Mouse (Mus musculus) forebrain, postnatal 0 days (tissue): ENCODE data around the gene Nek7. TPM values are rescaled to one million over a fixed set of nuclear protein-coding genes. Genes with fewer than 3 reads are reported as not detected.

Experiments used
- ATAC-seq: fragments of 200-750 bp; cut with Nextera tagmentation; 2 replicates; pipeline ENCODE4 v1.8.0; 2017; ENCODE audit warnings: mild to moderate bottlenecking, moderate library complexity
- DNase-seq: peaks from one replicate; pipeline ENCODE4 v3.0.0-alpha.2; 2015
- H3K27ac ChIP-seq: fragments of 300-500 bp; sonication (generic); 2 replicates; pipeline ENCODE4 v1.5.1; 2014; ENCODE audit warnings: low read depth, mild to moderate bottlenecking, antibody characterized with exemption, low read length, moderate library complexity, mixed read lengths
- H3K27me3 ChIP-seq: fragments of 300-500 bp; sonication (generic); 2 replicates; pipeline ENCODE4 v1.6.1; 2014; ENCODE audit warnings: mild to moderate bottlenecking, low read length, mixed read lengths; ENCODE audit not compliant: insufficient read depth
- H3K36me3 ChIP-seq: fragments of 300-500 bp; sonication (generic); 2 replicates; pipeline ENCODE4 v1.6.1; 2014; ENCODE audit warnings: mild to moderate bottlenecking, moderate library complexity; ENCODE audit not compliant: insufficient read depth
- H3K4me1 ChIP-seq: fragments of 300-500 bp; sonication (generic); 2 replicates; pipeline ENCODE4 v1.6.1; 2014; ENCODE audit warnings: antibody characterized with exemption; ENCODE audit not compliant: insufficient read depth
- H3K4me2 ChIP-seq: fragments of 300-500 bp; sonication (generic); 2 replicates; pipeline ENCODE4 v1.6.1; 2014; ENCODE audit warnings: low read depth, mild to moderate bottlenecking, moderate library complexity
- H3K4me3 ChIP-seq: fragments of 300-500 bp; sonication (generic); 2 replicates; pipeline ENCODE4 v1.5.1; 2014; ENCODE audit warnings: low read depth, low read length, mixed read lengths
- H3K9ac ChIP-seq: fragments of 300-500 bp; sonication (generic); 2 replicates; pipeline ENCODE4 v1.6.1; 2014; ENCODE audit warnings: mild to moderate bottlenecking
- H3K9me3 ChIP-seq: fragments of 300-500 bp; sonication (generic); 2 replicates; pipeline ENCODE4 v1.6.1; 2016; ENCODE audit warnings: low read length
- CTCF ChIP-seq: sonication (generic); IDR thresholded peaks from 2 replicates; pipeline ENCODE4 v1.5.1; 2016; ENCODE audit warnings: antibody characterized with exemption, control low read depth, low read depth
- WGBS: fragments of 180-500 bp; shearing (Covaris S2); extraction: QIAGEN DNeasy Blood & Tissue Kit; methylation state at CpG from one replicate; pipeline ENCODE4 v1.1.7; 2014; 5-methylcytosine and 5-hydroxymethylcytosine counted together
- polyA plus RNA-seq: library from polyadenylated mRNA; unstranded; fragments of >200 nt; fragmentation: Nextera tagmentation; extraction: Ambion mirVana; gene quantifications from 2 replicates; pipeline ENCODE4 v1.2.1, GENCODE M21; 2015
- total RNA-seq: library from RNA; depleted of rRNA; stranded (reverse); fragments of >200 nt; gene quantifications from 2 replicates; pipeline ENCODE4 v1.2.3, GENCODE M21; 2014

Gene Nek7
- total and polyA plus RNA-seq, 2 experiments from 2014 or later: 15.3 to 15.4 TPM

DNA sequence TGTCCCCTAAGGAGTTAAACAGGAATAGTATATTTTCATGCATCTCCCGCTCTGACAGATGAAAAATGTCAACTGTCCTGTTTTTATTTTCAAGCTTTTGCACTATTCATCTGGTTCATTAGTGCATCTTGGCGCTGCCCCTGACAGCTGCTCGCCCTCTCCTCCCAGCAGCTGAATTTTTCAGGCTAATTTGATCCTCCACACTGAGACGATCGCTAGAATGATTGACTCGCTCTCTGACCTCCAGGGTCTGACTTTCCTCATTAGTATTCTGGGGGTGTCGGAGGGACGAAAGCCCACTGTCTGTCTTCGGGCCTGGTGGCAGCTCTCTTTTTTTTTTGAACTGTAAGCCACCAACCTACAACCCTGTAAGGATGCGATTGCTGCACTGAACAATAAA is 119.8 kb downstream of the Nek7 start:
- DNase-seq: peak; percentile 47
- no peak for TF ChIP-seq CTCF
- H3K27ac ChIP-seq: peak overlapping the region; percentile 35
- no peaks in the 10 kb centered on the region for H3K27me3 ChIP-seq
- H3K9me3 ChIP-seq: no peaks in the 10 kb centered on the region
- WGBS: 7% methylated on average over 10 of the region's 10 CpGs
- H3K4me2 ChIP-seq: peak overlapping the region; percentile 38
- no peaks in the 10 kb centered on the region for H3K36me3 ChIP-seq
- ATAC-seq: peak; percentile 4; the same call in 1 of the 2 replicates
- peak overlapping the region; percentile 21; the same call in 1 of the 2 replicates for H3K4me3 ChIP-seq
- H3K9ac ChIP-seq: peak overlapping the region; percentile 28; the same call in 1 of the 2 replicates
- H3K4me1 ChIP-seq: peaks cover 30% of the 10 kb centered on the region

DNA sequence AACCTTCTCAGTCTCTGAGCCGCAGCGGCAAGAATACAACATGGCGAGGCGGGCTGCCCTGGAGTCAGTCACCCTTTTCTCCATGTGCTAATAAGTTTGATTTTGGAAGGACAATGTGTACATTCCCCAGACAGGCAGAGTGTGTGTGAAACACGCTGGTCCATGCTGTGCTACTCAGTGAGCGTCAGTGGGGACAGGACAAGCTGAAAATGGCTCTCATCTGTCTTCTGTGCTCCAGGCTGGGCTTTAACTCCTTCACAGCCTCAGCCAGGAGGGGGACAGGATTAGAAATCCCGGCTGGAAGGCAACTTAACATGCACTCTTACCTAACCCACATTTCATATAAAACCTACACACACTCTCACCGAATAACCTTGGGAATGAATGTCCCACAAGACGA is 120.5 kb downstream of the Nek7 start:
- peak; percentile 29 for TF ChIP-seq CTCF
- Histone ChIP-seq H3K9ac (peak overlapping the region; percentile 35), H3K27me3 (no peaks in the 10 kb centered on the region), H3K36me3 (no peaks in the 10 kb centered on the region), H3K4me3 (peak overlapping the region; percentile 16), H3K4me2 (peak overlapping the region; percentile 38), H3K4me1 (peaks cover 27% of the 10 kb centered on the region), H3K9me3 (no peaks in the 10 kb centered on the region), H3K27ac (peak overlapping the region; percentile 24)
- ATAC-seq (peak; percentile 44), DNase-seq (peak; percentile 58)
- WGBS: 15% methylated on average over 9 of the region's 9 CpGs

DNA sequence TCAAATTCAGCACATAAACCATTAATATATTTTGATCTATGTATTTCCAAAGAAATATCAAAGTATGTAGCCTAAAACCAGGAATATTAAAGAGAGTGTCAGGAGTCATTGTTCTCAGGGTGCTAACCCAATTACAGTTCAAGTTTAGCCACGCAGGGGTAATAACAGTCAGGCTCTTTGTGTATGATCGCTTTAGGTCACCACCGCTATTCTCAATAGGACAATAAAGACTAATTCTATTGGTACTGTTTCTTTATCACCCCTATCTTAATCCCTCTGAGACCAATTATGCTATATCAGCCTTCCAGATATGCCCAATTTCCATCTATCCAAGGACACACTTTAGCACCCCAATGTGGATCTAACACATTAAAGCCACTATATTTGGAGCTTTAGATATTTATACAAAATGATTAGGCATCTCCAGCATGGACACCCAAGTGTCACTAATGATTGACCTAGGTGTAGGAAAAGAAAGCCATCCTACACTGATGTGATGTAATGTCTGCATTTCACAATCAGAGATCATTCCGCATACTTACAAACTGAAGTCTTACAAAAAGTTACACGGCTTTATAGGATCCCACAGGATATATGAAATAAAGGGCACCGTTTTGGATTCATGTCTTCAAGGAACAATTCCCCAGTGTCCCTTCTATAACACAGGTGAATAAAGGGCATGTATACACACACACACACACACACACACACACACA is 128.4 kb downstream of the Nek7 start:
- DNase-seq (no peak), ATAC-seq (no peak)
- no peak overlapping the region for H3K9ac ChIP-seq
- no peaks in the 10 kb centered on the region for H3K9me3 ChIP-seq
- H3K27me3 ChIP-seq: no peaks in the 10 kb centered on the region
- TF ChIP-seq CTCF: no peak
- H3K4me2 ChIP-seq: no peak overlapping the region
- H3K36me3 ChIP-seq: no peaks in the 10 kb centered on the region
- no peaks in the 10 kb centered on the region for H3K4me1 ChIP-seq
- no peak overlapping the region for H3K4me3 ChIP-seq
- no peak overlapping the region for H3K27ac ChIP-seq
- 48% methylated on average over 6 of the region's 6 CpGs for WGBS

DNA sequence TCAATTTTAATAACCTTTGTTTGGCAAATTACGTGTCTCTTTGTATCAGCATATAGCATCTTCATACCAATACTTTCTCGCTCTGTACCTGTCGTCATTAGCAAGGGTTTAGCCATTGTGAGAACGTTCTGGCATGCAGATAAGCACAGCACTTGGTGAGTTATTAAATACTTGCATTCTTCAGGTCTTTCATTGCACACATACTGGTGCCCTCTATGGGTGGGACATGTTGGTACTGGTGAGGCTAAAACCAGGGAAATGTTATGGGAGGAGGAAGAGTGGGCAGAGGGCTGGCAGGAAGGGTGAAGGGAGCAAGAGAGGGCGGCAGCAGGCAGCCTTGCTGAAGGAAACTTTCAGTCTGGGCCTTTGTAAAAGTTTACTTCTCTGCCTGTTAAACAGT is 132.4 kb downstream of the Nek7 start:
- no peak overlapping the region for H3K27ac ChIP-seq
- peak; percentile 47 for TF ChIP-seq CTCF
- no peak overlapping the region for H3K9ac ChIP-seq
- H3K4me2 ChIP-seq: no peak overlapping the region
- H3K36me3 ChIP-seq: no peaks in the 10 kb centered on the region
- H3K9me3 ChIP-seq: no peaks in the 10 kb centered on the region
- DNase-seq (no peak), ATAC-seq (no peak)
- no peak overlapping the region for H3K4me3 ChIP-seq
- WGBS: 78% methylated on average over 5 of the region's 5 CpGs
- H3K4me1 ChIP-seq: no peaks in the 10 kb centered on the region
- no peaks in the 10 kb centered on the region for H3K27me3 ChIP-seq

DNA sequence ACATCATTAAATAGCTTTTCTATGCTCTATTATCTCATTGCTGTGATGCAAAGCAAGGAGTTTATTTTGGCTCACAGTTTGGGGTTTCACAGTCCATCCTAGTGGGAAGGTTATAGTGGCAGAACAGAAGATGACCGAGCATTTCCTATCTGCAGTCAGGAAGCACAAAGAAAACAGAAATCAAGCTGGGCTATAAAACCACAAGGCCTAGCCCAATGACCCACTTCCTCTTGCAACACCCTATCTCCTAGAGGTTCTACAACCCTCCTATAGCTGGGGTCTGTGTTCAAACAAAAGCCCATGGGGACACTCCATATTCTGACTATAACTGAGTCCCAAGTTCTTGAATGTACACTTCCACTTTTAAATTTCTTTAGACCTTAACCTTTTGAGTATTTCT is 139.2 kb downstream of the Nek7 start:
- ATAC-seq: no peak
- Histone ChIP-seq H3K27me3 (no peaks in the 10 kb centered on the region), H3K9me3 (0 out of 2 replicates have a peak, but pooled peaks cover 3% of the 10 kb centered on the region), H3K36me3 (no peaks in the 10 kb centered on the region), H3K27ac (no peak overlapping the region), H3K9ac (no peak overlapping the region), H3K4me2 (no peak overlapping the region), H3K4me3 (no peak overlapping the region), H3K4me1 (no peaks in the 10 kb centered on the region)
- TF ChIP-seq CTCF: no peak
- WGBS: 97% methylated on average over 1 of the region's 1 CpGs
- DNase-seq: no peak

DNA sequence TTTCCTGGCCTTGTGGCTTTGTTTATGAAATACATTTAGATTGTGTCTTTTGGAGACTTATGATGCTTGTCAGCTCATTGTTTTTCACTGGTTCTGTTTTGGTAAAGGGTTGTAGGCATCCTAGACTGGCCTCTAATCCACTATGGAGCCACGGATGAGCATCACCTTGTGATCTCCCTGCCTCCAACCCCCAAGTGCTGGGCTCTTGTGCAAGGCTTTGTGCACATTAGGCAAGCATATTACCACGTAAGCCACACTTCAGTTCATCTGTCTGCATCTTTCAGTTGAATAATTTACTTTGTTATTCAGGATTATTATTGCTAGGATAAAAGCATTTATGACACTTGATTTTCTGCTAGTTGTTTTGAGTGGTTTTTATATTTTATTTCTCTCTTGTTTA is 154.6 kb downstream of the Nek7 start:
- 72% methylated on average over 2 of the region's 2 CpGs for WGBS
- H3K9ac ChIP-seq: no peak overlapping the region
- no peaks in the 10 kb centered on the region for H3K27me3 ChIP-seq
- 0 out of 2 replicates have a peak, but pooled peaks cover 3% of the 10 kb centered on the region for H3K9me3 ChIP-seq
- no peak overlapping the region for H3K4me2 ChIP-seq
- no peak for TF ChIP-seq CTCF
- no peaks in the 10 kb centered on the region for H3K36me3 ChIP-seq
- H3K4me3 ChIP-seq: no peak overlapping the region
- H3K27ac ChIP-seq: no peak overlapping the region
- DNase-seq (no peak), ATAC-seq (no peak)
- no peaks in the 10 kb centered on the region for H3K4me1 ChIP-seq

DNA sequence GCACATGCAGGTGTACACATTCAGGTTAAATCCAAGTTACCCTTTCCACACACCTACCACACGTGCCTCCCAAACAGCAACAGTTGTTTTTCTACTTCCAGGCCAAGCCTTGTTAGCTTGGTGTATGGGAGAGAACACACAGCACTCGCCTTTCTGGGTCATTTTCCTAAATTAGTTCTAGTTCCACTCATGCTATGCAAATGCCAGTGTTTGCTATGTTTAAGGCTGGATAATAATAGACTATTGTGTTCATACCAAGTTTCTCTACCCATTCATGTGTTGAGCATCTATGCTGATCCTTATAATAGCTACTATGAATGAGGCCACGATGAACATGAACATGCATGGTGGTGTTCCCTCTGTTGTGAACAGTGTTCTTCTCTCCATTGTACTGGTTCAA is 158.5 kb downstream of the Nek7 start:
- 70% methylated on average over 3 of the region's 3 CpGs for WGBS
- H3K4me3 ChIP-seq: no peak overlapping the region
- 0 out of 2 replicates have a peak, but pooled peaks cover 3% of the 10 kb centered on the region for H3K9me3 ChIP-seq
- DNase-seq (no peak), ATAC-seq (no peak)
- no peak overlapping the region for H3K9ac ChIP-seq
- no peak overlapping the region for H3K4me2 ChIP-seq
- TF ChIP-seq CTCF: no peak
- no peaks in the 10 kb centered on the region for H3K36me3 ChIP-seq
- H3K27ac ChIP-seq: no peak overlapping the region
- H3K27me3 ChIP-seq: no peaks in the 10 kb centered on the region
- H3K4me1 ChIP-seq: no peaks in the 10 kb centered on the region
